Mouse (Mus musculus) cortical plate, adult 2 months (tissue): ENCODE data around the gene Dpy30.

Source experiments
- CTCF ChIP-seq: fragments of 200-500 bp; IDR thresholded peaks from 2 replicates; pipeline ENCODE4 v1.5.1; 2011; ENCODE audit warnings: mild to moderate bottlenecking, control low read depth, low read length; ENCODE audit not compliant: insufficient read depth; ENCODE audit errors: extremely low read depth
- POLR2A ChIP-seq: fragments of 200-500 bp; IDR thresholded peaks from 2 replicates; pipeline ENCODE4 v1.6.1; 2011; ENCODE audit warnings: mild to moderate bottlenecking, low read length, control low read depth; ENCODE audit not compliant: insufficient read depth; ENCODE audit errors: extremely low read depth

DNA sequence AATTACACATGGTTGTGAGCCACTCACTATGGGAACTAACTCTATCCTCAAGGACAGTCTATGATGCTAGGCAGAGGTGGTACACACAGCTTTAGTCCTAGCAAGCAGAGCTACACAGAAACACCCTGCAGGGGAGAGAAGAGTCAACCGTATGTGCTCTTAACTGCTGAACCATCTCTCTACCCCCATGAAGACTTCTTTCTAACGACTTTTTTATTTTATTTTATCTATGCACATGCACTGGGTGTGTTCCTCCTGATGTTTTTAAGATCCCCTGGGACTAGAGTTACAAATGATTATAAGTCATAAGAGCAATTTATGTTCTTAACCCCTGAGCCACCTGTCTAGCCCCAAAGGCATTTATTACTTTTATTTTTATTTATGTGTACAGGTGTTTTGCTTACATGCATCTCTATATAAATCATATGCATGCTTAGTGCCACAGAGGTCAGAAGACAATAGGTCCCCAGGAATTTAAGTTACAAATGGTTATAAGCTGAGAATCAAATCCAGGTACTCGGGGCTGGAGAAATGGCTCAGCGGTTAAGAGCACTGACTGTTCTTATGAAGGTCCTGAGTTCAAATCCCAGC lies 37.5 kb downstream of the Dpy30 start:
- TF ChIP-seq CTCF (no peak), POLR2A (no peak)
